Comparison of ENCODE assay signal across 10 mouse cellular contexts in genomic region chr4:62722021-62722426, GRCm38 (mm10).
DNase-seq lines count a peak whose midpoint lies in the region; ATAC-seq and TF ChIP-seq lines count a peak whose summit lies in the region.
"Had no signal": no experiment of that assay in that cellular context is flagged by ENCODE, and none has a peak within 500 bp of the region (broad histone marks: within the 10 kb centered on the region; RNA-seq: fewer than 3 reads in every experiment).

No protein-coding gene starts in this region.

- H3K27me3 ChIP-seq in intestine, embryonic 14.5 days (replicated peaks; ENCODE audit: control insufficient read depth, insufficient read depth, low read length), result no peaks in the 10 kb centered on the region
- H3K27me3 ChIP-seq in intestine, postnatal 0 days (replicated peaks; ENCODE audit: control insufficient read depth, insufficient read depth, low read length), result no peaks in the 10 kb centered on the region
- no peaks in the 10 kb centered on the region for H3K27me3 ChIP-seq in heart, embryonic 13.5 days (replicated peaks)
- H3K27me3 ChIP-seq in limb, embryonic 15.5 days, result no peaks in the 10 kb centered on the region

- no peaks in the 10 kb centered on the region for H3K36me3 ChIP-seq in intestine, embryonic 14.5 days (ENCODE audit: control insufficient read depth, insufficient read depth, low read length)
- H3K36me3 ChIP-seq in intestine, postnatal 0 days (ENCODE audit: control insufficient read depth, insufficient read depth), result no peaks in the 10 kb centered on the region
- no peaks in the 10 kb centered on the region for H3K36me3 ChIP-seq in heart, embryonic 13.5 days
- H3K36me3 ChIP-seq in limb, embryonic 15.5 days, result no peaks in the 10 kb centered on the region

- no peak for DNase-seq in intestine, embryonic 14.5 days (ENCODE audit: low spot score)
- DNase-seq in ZHBTc4 (ENCODE audit: low read depth, low spot score), result peak; percentile 66
- no peak for DNase-seq in cerebellum, postnatal 4 days (ENCODE audit: low spot score in 2 of 2)
- no peak for DNase-seq in left cerebral cortex, adult 2 months (ENCODE audit: extremely low spot score in 1 of 2, low spot score in 2 of 2)
- DNase-seq: right cerebral cortex, postnatal 25 days had no signal

- no peak overlapping the region for H3K4me3 ChIP-seq in intestine, embryonic 14.5 days (ENCODE audit: low read depth, low read length)
- H3K4me3 ChIP-seq in intestine, postnatal 0 days (ENCODE audit: low read depth, low read length), result no peak overlapping the region
- no peak overlapping the region for H3K4me3 ChIP-seq in heart, embryonic 13.5 days
- H3K4me3 ChIP-seq in limb, embryonic 15.5 days, result no peak overlapping the region
- no peak overlapping the region for H3K4me3 ChIP-seq in left cerebral cortex, adult 2 months

- no peak overlapping the region for H3K4me2 ChIP-seq in intestine, embryonic 14.5 days (ENCODE audit: low read length)
- no peak overlapping the region for H3K4me2 ChIP-seq in intestine, postnatal 0 days (replicated peaks; ENCODE audit: low read depth)
- peak overlapping the region; percentile 15; the same call in 1 of the 2 replicates for H3K4me2 ChIP-seq in heart, embryonic 13.5 days
- H3K4me2 ChIP-seq in limb, embryonic 15.5 days, result no peak overlapping the region

- H3K9me3 ChIP-seq in intestine, embryonic 14.5 days (ENCODE audit: control insufficient read depth, low read length), result 0 out of 2 replicates have a peak, but pooled peaks cover 5% of the 10 kb centered on the region
- H3K9me3 ChIP-seq in intestine, postnatal 0 days (ENCODE audit: control insufficient read depth), result no peaks in the 10 kb centered on the region
- H3K9me3 ChIP-seq in heart, embryonic 13.5 days, result peaks cover 6% of the 10 kb centered on the region; the same call in 1 of the 2 replicates
- no peaks in the 10 kb centered on the region for H3K9me3 ChIP-seq in limb, embryonic 15.5 days

- H3K4me1 ChIP-seq in intestine, embryonic 14.5 days (replicated peaks; ENCODE audit: control insufficient read depth, insufficient read depth, low read length), result peaks cover 3% of the 10 kb centered on the region; the same call in 1 of the 2 replicates
- H3K4me1 ChIP-seq in intestine, postnatal 0 days (replicated peaks; ENCODE audit: control insufficient read depth, insufficient read depth, low read length), result no peaks in the 10 kb centered on the region
- peaks cover 30% of the 10 kb centered on the region for H3K4me1 ChIP-seq in heart, embryonic 13.5 days
- H3K4me1 ChIP-seq in limb, embryonic 15.5 days, result peaks cover 11% of the 10 kb centered on the region

- 39% methylated on average over 3 of the region's 3 CpGs for WGBS in intestine, embryonic 14.5 days
- WGBS in intestine, postnatal 0 days, result 56% methylated on average over 3 of the region's 3 CpGs
- WGBS in heart, embryonic 13.5 days, result 11% methylated on average over 3 of the region's 3 CpGs
- 47% methylated on average over 3 of the region's 3 CpGs for WGBS in limb, embryonic 15.5 days

- intact Hi-C loops in left cerebral cortex, adult 2 months (cut with DNase I), result no loop called here

- TF ChIP-seq CTCF in intestine, postnatal 0 days (IDR thresholded peaks at IDR 0.05; ENCODE audit: low read depth), result no peak
- no peak for TF ChIP-seq CTCF in left cerebral cortex, adult 2 months (IDR thresholded peaks at IDR 0.05)

- peak overlapping the region; percentile 30 for H3K27ac ChIP-seq in intestine, embryonic 14.5 days (ENCODE audit: low read depth)
- no peak overlapping the region for H3K27ac ChIP-seq in intestine, postnatal 0 days (ENCODE audit: low read depth, low read length)
- peak overlapping the region; percentile 91 for H3K27ac ChIP-seq in heart, embryonic 13.5 days (replicated peaks)
- peak overlapping the region; percentile 27; the same call in 1 of the 2 replicates for H3K27ac ChIP-seq in limb, embryonic 15.5 days
- no peak overlapping the region for H3K27ac ChIP-seq in left cerebral cortex, adult 2 months

- no peak for ATAC-seq in intestine, embryonic 14.5 days (replicated peaks; ENCODE audit: low FRiP score, low TSS enrichment, low read depth)
- ATAC-seq in intestine, postnatal 0 days, result no peak
- peak; percentile 60 for ATAC-seq in heart, embryonic 13.5 days (ENCODE audit: extremely low read depth, insufficient number of reproducible peaks, low FRiP score, low TSS enrichment)
- no peak for ATAC-seq in limb, embryonic 15.5 days (ENCODE audit: insufficient number of reproducible peaks, low FRiP score, low TSS enrichment, low read depth)
- ATAC-seq in erythroid progenitor cell, adult 5-6 weeks (replicated peaks; ENCODE audit: low FRiP score, poor library complexity, severe bottlenecking), result no peak
- ATAC-seq: inflammation-experienced regulatory T-cells, adult 6 months had no signal

- H3K9ac ChIP-seq in intestine, embryonic 14.5 days (ENCODE audit: low read length), result 0 out of 2 replicates have a peak overlapping the region, but pooled peaks have one; percentile 1
- H3K9ac ChIP-seq in intestine, postnatal 0 days (ENCODE audit: low read depth, low read length), result no peak overlapping the region
- H3K9ac ChIP-seq in heart, embryonic 13.5 days, result peak overlapping the region; percentile 70; the same call in 1 of the 2 replicates
- H3K9ac ChIP-seq in limb, embryonic 15.5 days, result no peak overlapping the region

Comparison
In these comparisons a context has a peak if more than half of its experiments do, and no peak if none do; other contexts are left out.
1. H3K27ac ChIP-seq: peak in intestine, embryonic 14.5 days (single experiment), heart, embryonic 13.5 days (single experiment) and limb, embryonic 15.5 days (single experiment); none in intestine, postnatal 0 days (single experiment) and left cerebral cortex, adult 2 months (single experiment).
2. H3K9ac ChIP-seq: peak in intestine, embryonic 14.5 days (single experiment) and heart, embryonic 13.5 days (single experiment); none in intestine, postnatal 0 days (single experiment) and limb, embryonic 15.5 days (single experiment).